Mouse (Mus musculus) lung, embryonic 16.5 days (tissue): Measurements from ENCODE around the gene Ano6. TPM values are rescaled to one million over a fixed set of nuclear protein-coding genes. Genes with fewer than 3 reads are reported as not detected.

Experiments used
- ATAC-seq: fragments of 200-750 bp; cut with Nextera tagmentation; 2 replicates; pipeline ENCODE4 v1.8.0; 2017; ENCODE audit warnings: low read depth, mild to moderate bottlenecking, moderate library complexity
- H3K27ac ChIP-seq: fragments of 300-500 bp; sonication (generic); 2 replicates; pipeline ENCODE4 v1.5.1; 2014; ENCODE audit warnings: mild to moderate bottlenecking, control low read depth, low read length
- H3K27me3 ChIP-seq: fragments of 300-500 bp; sonication (generic); 2 replicates; pipeline ENCODE4 v1.6.1; 2014; ENCODE audit warnings: low read depth, low read length, mixed read lengths; ENCODE audit not compliant: control insufficient read depth, insufficient read depth
- H3K36me3 ChIP-seq: fragments of 300-500 bp; sonication (generic); 2 replicates; pipeline ENCODE4 v1.6.1; 2014; ENCODE audit warnings: low read length; ENCODE audit not compliant: control insufficient read depth, insufficient read depth
- H3K4me1 ChIP-seq: fragments of 300-500 bp; sonication (generic); replicated peaks from 2 replicates; pipeline ENCODE4 v1.6.1; 2014; ENCODE audit warnings: low read length, mixed read lengths; ENCODE audit not compliant: control insufficient read depth, insufficient read depth
- H3K4me2 ChIP-seq: fragments of 300-500 bp; sonication (generic); 2 replicates; pipeline ENCODE4 v1.6.1; 2014; ENCODE audit warnings: low read depth, low read length, control low read depth
- H3K4me3 ChIP-seq: fragments of 300-500 bp; sonication (generic); 2 replicates; pipeline ENCODE4 v1.5.1; 2014; ENCODE audit warnings: mild to moderate bottlenecking, low read length, control low read depth
- H3K9ac ChIP-seq: fragments of 300-500 bp; sonication (generic); 2 replicates; pipeline ENCODE4 v1.6.1; 2014; ENCODE audit warnings: low read length, control low read depth
- H3K9me3 ChIP-seq: fragments of 300-500 bp; sonication (generic); 2 replicates; pipeline ENCODE4 v1.6.1; 2016; ENCODE audit warnings: low read length; ENCODE audit not compliant: control insufficient read depth
- WGBS: fragments of 180-500 bp; shearing (Covaris S2); extraction: QIAGEN DNeasy Blood & Tissue Kit; methylation state at CpG from one replicate; pipeline ENCODE4 v1.1.7; 2014; 5-methylcytosine and 5-hydroxymethylcytosine counted together
- polyA plus RNA-seq: library from polyadenylated mRNA; unstranded; fragments of >200 nt; fragmentation: Nextera tagmentation; extraction: Ambion mirVana; gene quantifications from 2 replicates; pipeline ENCODE4 v1.2.1, GENCODE M21; 2015

The Ano6 gene
- polyA plus RNA-seq, 1 experiment from 2014 or later = 53.2 TPM

- no peak for ATAC-seq
- H3K27me3 ChIP-seq = no peaks in the 10 kb centered on the region
- WGBS = 79% methylated on average over 10 of the region's 10 CpGs
Measured at GRCm38 (mm10) chr15:95963124-95963482, 172.5 kb downstream of the Ano6 start.

GRCm38 (mm10) chr15:95963533-95964250, 173.0 kb downstream of the Ano6 start:
- no peak; the same call in 1 of the 2 replicates for ATAC-seq
- 81% methylated on average over 12 of the region's 12 CpGs for WGBS
- no peaks in the 10 kb centered on the region for H3K27me3 ChIP-seq
- H3K36me3 ChIP-seq = peaks cover 9% of the 10 kb centered on the region
- no peaks in the 10 kb centered on the region; the same call in 1 of the 2 replicates for H3K4me1 ChIP-seq
- H3K4me3 ChIP-seq = no peak overlapping the region
- no peak overlapping the region for H3K4me2 ChIP-seq
- no peak overlapping the region for H3K27ac ChIP-seq
- H3K9ac ChIP-seq = no peak overlapping the region
- no peaks in the 10 kb centered on the region for H3K9me3 ChIP-seq

More at GRCm38 (mm10) chr15:95963124-95963482, 172.5 kb downstream of the Ano6 start:
- Histone ChIP-seq H3K9me3 (no peaks in the 10 kb centered on the region), H3K4me3 (no peak overlapping the region), H3K4me1 (no peaks in the 10 kb centered on the region; the same call in 1 of the 2 replicates), H3K27ac (no peak overlapping the region), H3K9ac (no peak overlapping the region), H3K36me3 (peaks cover 14% of the 10 kb centered on the region), H3K4me2 (no peak overlapping the region)

- Histone ChIP-seq H3K27ac (no peak overlapping the region), H3K27me3 (no peaks in the 10 kb centered on the region), H3K9ac (no peak overlapping the region), H3K4me1 (no peaks in the 10 kb centered on the region; the same call in 1 of the 2 replicates), H3K36me3 (peaks cover 9% of the 10 kb centered on the region), H3K9me3 (no peaks in the 10 kb centered on the region), H3K4me3 (no peak overlapping the region), H3K4me2 (no peak overlapping the region)
- 70% methylated on average over 4 of the region's 4 CpGs for WGBS
- ATAC-seq = no peak
Measured at GRCm38 (mm10) chr15:95964251-95964561, 173.6 kb downstream of the Ano6 start.

- H3K9ac ChIP-seq = no peak overlapping the region
- 97% methylated on average over 2 of the region's 2 CpGs for WGBS
- ATAC-seq = no peak
Measured at GRCm38 (mm10) chr15:95966979-95967378, 176.3 kb downstream of the Ano6 start.

GRCm38 (mm10) chr15:95967516-95968196, 177.0 kb downstream of the Ano6 start:
- Histone ChIP-seq H3K4me1 (no peaks in the 10 kb centered on the region; the same call in 1 of the 2 replicates), H3K4me2 (no peak overlapping the region), H3K27me3 (no peaks in the 10 kb centered on the region), H3K4me3 (no peak overlapping the region), H3K36me3 (peaks cover 14% of the 10 kb centered on the region), H3K9me3 (no peaks in the 10 kb centered on the region), H3K27ac (no peak overlapping the region), H3K9ac (no peak overlapping the region)
- WGBS = 81% methylated on average over 16 of the region's 16 CpGs
- ATAC-seq = no peak

More at GRCm38 (mm10) chr15:95966979-95967378, 176.3 kb downstream of the Ano6 start:
- Histone ChIP-seq H3K9me3 (no peaks in the 10 kb centered on the region), H3K27me3 (no peaks in the 10 kb centered on the region), H3K36me3 (peaks cover 14% of the 10 kb centered on the region), H3K4me2 (no peak overlapping the region), H3K27ac (no peak overlapping the region), H3K4me3 (no peak overlapping the region), H3K4me1 (no peaks in the 10 kb centered on the region; the same call in 1 of the 2 replicates)

GRCm38 (mm10) chr15:95969596-95969995, 179.0 kb downstream of the Ano6 start:
- Histone ChIP-seq H3K27me3 (no peaks in the 10 kb centered on the region), H3K36me3 (peaks cover 23% of the 10 kb centered on the region), H3K9ac (no peak overlapping the region), H3K27ac (no peak overlapping the region), H3K4me3 (no peak overlapping the region), H3K9me3 (no peaks in the 10 kb centered on the region), H3K4me2 (no peak overlapping the region), H3K4me1 (no peaks in the 10 kb centered on the region)
- WGBS = 75% methylated on average over 6 of the region's 6 CpGs
- no peak for ATAC-seq

GRCm38 (mm10) chr15:95970176-95970575, 179.5 kb downstream of the Ano6 start:
- Histone ChIP-seq H3K9me3 (no peaks in the 10 kb centered on the region), H3K9ac (no peak overlapping the region), H3K4me1 (no peaks in the 10 kb centered on the region), H3K27me3 (no peaks in the 10 kb centered on the region), H3K27ac (no peak overlapping the region), H3K36me3 (peaks cover 23% of the 10 kb centered on the region), H3K4me2 (no peak overlapping the region), H3K4me3 (no peak overlapping the region)
- WGBS = 78% methylated on average over 5 of the region's 5 CpGs
- ATAC-seq = no peak

GRCm38 (mm10) chr15:95970691-95971090, 180.0 kb downstream of the Ano6 start:
- H3K36me3 ChIP-seq = peaks cover 23% of the 10 kb centered on the region
- H3K27ac ChIP-seq = no peak overlapping the region
- WGBS = 93% methylated on average over 7 of the region's 7 CpGs
- no peak overlapping the region for H3K9ac ChIP-seq
- H3K4me1 ChIP-seq = no peaks in the 10 kb centered on the region
- no peak for ATAC-seq
- no peak overlapping the region for H3K4me2 ChIP-seq
- no peaks in the 10 kb centered on the region for H3K27me3 ChIP-seq
- H3K4me3 ChIP-seq = no peak overlapping the region
- H3K9me3 ChIP-seq = no peaks in the 10 kb centered on the region

GRCm38 (mm10) chr15:95971302-95971701, 180.7 kb downstream of the Ano6 start:
- Histone ChIP-seq H3K4me2 (no peak overlapping the region), H3K36me3 (peaks cover 23% of the 10 kb centered on the region), H3K9ac (no peak overlapping the region), H3K27me3 (no peaks in the 10 kb centered on the region), H3K27ac (no peak overlapping the region), H3K4me1 (no peaks in the 10 kb centered on the region), H3K4me3 (no peak overlapping the region), H3K9me3 (no peaks in the 10 kb centered on the region)
- ATAC-seq = no peak
- WGBS = 90% methylated on average over 8 of the region's 8 CpGs
